Mouse (Mus musculus): ENCODE measurements around the gene Ttc29.

The Ttc29 gene

GRCm38 (mm10) chr8:78213074-78213473 lies at the start of gene Ttc29:
Gene Ttc29 (plus strand): TSS chr8:78213297.
- peak; percentile 97 for DNase-seq (ENCODE audit: low spot score)

- DNase-seq (ENCODE audit: low spot score) = no peak
These were observed 41.7 kb upstream of the Ttc29 start for GRCm38 (mm10) chr8:78171351-78171750.

- no peak for DNase-seq (ENCODE audit: low spot score)
These were observed 30.4 kb upstream of the Ttc29 start for GRCm38 (mm10) chr8:78182654-78183053.

- no peak for DNase-seq (ENCODE audit: low spot score)
These were observed 29.7 kb upstream of the Ttc29 start for GRCm38 (mm10) chr8:78183414-78183813.

- DNase-seq (ENCODE audit: low spot score) = no peak
These were observed 26.0 kb upstream of the Ttc29 start for GRCm38 (mm10) chr8:78187087-78187486.

GRCm38 (mm10) chr8:78204229-78204628 lies 8.9 kb upstream of the Ttc29 start:
- peak; percentile 69 for DNase-seq (ENCODE audit: low spot score)

- DNase-seq (ENCODE audit: low spot score) = no peak
These were observed 2.7 kb upstream of the Ttc29 start for GRCm38 (mm10) chr8:78210424-78210823.

GRCm38 (mm10) chr8:78214645-78215044 lies 1.5 kb downstream of the Ttc29 start:
- DNase-seq (ENCODE audit: low spot score) = no peak

GRCm38 (mm10) chr8:78226087-78226486 lies 13.0 kb downstream of the Ttc29 start:
- no peak for DNase-seq (ENCODE audit: low spot score)

- DNase-seq (ENCODE audit: low spot score) = peak; percentile 11
These were observed 17.6 kb downstream of the Ttc29 start for GRCm38 (mm10) chr8:78230721-78231120.

- DNase-seq (ENCODE audit: low spot score) = no peak
These were observed 20.0 kb downstream of the Ttc29 start for GRCm38 (mm10) chr8:78232870-78233707.

GRCm38 (mm10) chr8:78233708-78234201 lies 20.7 kb downstream of the Ttc29 start:
- no peak for DNase-seq (ENCODE audit: low spot score)

- no peak for DNase-seq (ENCODE audit: low spot score)
These were observed 25.0 kb downstream of the Ttc29 start for GRCm38 (mm10) chr8:78237972-78238675.

GRCm38 (mm10) chr8:78251115-78251514 lies 38.0 kb downstream of the Ttc29 start:
- DNase-seq (ENCODE audit: low spot score) = no peak

GRCm38 (mm10) chr8:78254374-78254773 lies 41.3 kb downstream of the Ttc29 start:
- no peak for DNase-seq (ENCODE audit: low spot score)

- DNase-seq (ENCODE audit: low spot score) = no peak
These were observed 41.9 kb downstream of the Ttc29 start for GRCm38 (mm10) chr8:78255011-78255410.

GRCm38 (mm10) chr8:78265506-78265905 lies 52.4 kb downstream of the Ttc29 start:
- no peak for DNase-seq (ENCODE audit: low spot score)

GRCm38 (mm10) chr8:78266231-78266630 lies 53.1 kb downstream of the Ttc29 start:
- DNase-seq (ENCODE audit: low spot score) = no peak

GRCm38 (mm10) chr8:78267894-78268411 lies 54.9 kb downstream of the Ttc29 start:
- peak; percentile 36 for DNase-seq (ENCODE audit: low spot score)

GRCm38 (mm10) chr8:78269281-78269680 lies 56.2 kb downstream of the Ttc29 start:
- no peak for DNase-seq (ENCODE audit: low spot score)

- DNase-seq (ENCODE audit: low spot score) = no peak
These were observed 58.3 kb downstream of the Ttc29 start for GRCm38 (mm10) chr8:78271391-78271790.

- no peak for DNase-seq (ENCODE audit: low spot score)
These were observed 63.0 kb downstream of the Ttc29 start for GRCm38 (mm10) chr8:78276120-78276519.

- no peak for DNase-seq (ENCODE audit: low spot score)
These were observed 64.3 kb downstream of the Ttc29 start for GRCm38 (mm10) chr8:78277411-78277810.
